Mouse (Mus musculus) intestine, embryonic 15.5 days (tissue): ENCODE results near the gene Shisa8. TPM values are rescaled to one million over a fixed set of nuclear protein-coding genes. Genes with fewer than 3 reads are reported as not detected.

Experiments
- ATAC-seq: fragments of 200-750 bp; cut with Nextera tagmentation; 2 replicates; pipeline ENCODE4 v1.8.0; 2017; ENCODE audit warnings: moderate TSS enrichment, moderate library complexity
- H3K27ac ChIP-seq: fragments of 300-500 bp; sonication (generic); 2 replicates; pipeline ENCODE4 v1.5.1; 2015; ENCODE audit warnings: mild to moderate bottlenecking, inconsistent platforms
- H3K27me3 ChIP-seq: fragments of 300-500 bp; sonication (generic); replicated peaks from 2 replicates; pipeline ENCODE4 v1.6.1; 2015; ENCODE audit warnings: inconsistent platforms
- H3K36me3 ChIP-seq: fragments of 300-500 bp; sonication (generic); 2 replicates; pipeline ENCODE4 v1.6.1; 2015; ENCODE audit warnings: inconsistent platforms
- H3K4me1 ChIP-seq: fragments of 300-500 bp; sonication (generic); replicated peaks from 2 replicates; pipeline ENCODE4 v1.6.1; 2015; ENCODE audit warnings: inconsistent platforms
- H3K4me2 ChIP-seq: fragments of 300-500 bp; sonication (generic); replicated peaks from 2 replicates; pipeline ENCODE4 v1.6.1; 2015; ENCODE audit warnings: mild to moderate bottlenecking, inconsistent platforms
- H3K4me3 ChIP-seq: fragments of 300-500 bp; sonication (generic); replicated peaks from 2 replicates; pipeline ENCODE4 v1.5.1; 2015; ENCODE audit warnings: inconsistent platforms
- H3K9ac ChIP-seq: fragments of 300-500 bp; sonication (generic); 2 replicates; pipeline ENCODE4 v1.6.1; 2015; ENCODE audit warnings: inconsistent platforms
- H3K9me3 ChIP-seq: fragments of 300-500 bp; sonication (generic); 2 replicates; pipeline ENCODE4 v1.6.1; 2016; ENCODE audit warnings: inconsistent platforms
- WGBS: fragments of 180-500 bp; shearing (Covaris S2); methylation state at CpG from one replicate; pipeline ENCODE4 v1.1.7; 2015; 5-methylcytosine and 5-hydroxymethylcytosine counted together
- polyA plus RNA-seq: library from polyadenylated mRNA; unstranded; fragments of >200 nt; fragmentation: Nextera tagmentation; extraction: Ambion mirVana; gene quantifications from 2 replicates; pipeline ENCODE4 v1.2.1, GENCODE M21; 2015

Gene Shisa8
- polyA plus RNA-seq, 1 experiment from 2014 or later: 0.15 TPM

- Histone ChIP-seq H3K27ac (peak overlapping the region; percentile 73), H3K36me3 (peaks cover 9% of the 10 kb centered on the region), H3K4me1 (peaks cover 51% of the 10 kb centered on the region), H3K27me3 (no peaks in the 10 kb centered on the region), H3K4me3 (no peak overlapping the region), H3K9me3 (no peaks in the 10 kb centered on the region), H3K9ac (no peak overlapping the region), H3K4me2 (peak overlapping the region; percentile 39; the same call in 1 of the 2 replicates)
- peak; percentile 70 for ATAC-seq
- 51% methylated on average over 8 of the region's 8 CpGs for WGBS
Measured at GRCm38 (mm10) chr15:82165332-82166239, 47.0 kb downstream of the Shisa8 start.

- no peak overlapping the region; the same call in 1 of the 2 replicates for H3K4me2 ChIP-seq
- WGBS: 54% methylated on average over 7 of the region's 7 CpGs
- H3K9me3 ChIP-seq: no peaks in the 10 kb centered on the region
- peak; percentile 72 for ATAC-seq
- H3K9ac ChIP-seq: no peak overlapping the region
- peaks cover 59% of the 10 kb centered on the region for H3K4me1 ChIP-seq
- peak overlapping the region; percentile 44 for H3K27ac ChIP-seq
- no peaks in the 10 kb centered on the region for H3K36me3 ChIP-seq
- no peak overlapping the region for H3K4me3 ChIP-seq
- H3K27me3 ChIP-seq: no peaks in the 10 kb centered on the region
Measured at GRCm38 (mm10) chr15:82164496-82164895, 48.1 kb downstream of the Shisa8 start.

- H3K9ac ChIP-seq: no peak overlapping the region
- H3K4me2 ChIP-seq: no peak overlapping the region; the same call in 1 of the 2 replicates
- no peaks in the 10 kb centered on the region for H3K36me3 ChIP-seq
- 52% methylated on average over 4 of the region's 4 CpGs for WGBS
- ATAC-seq: peak; percentile 40
- H3K4me1 ChIP-seq: peaks cover 63% of the 10 kb centered on the region
- H3K4me3 ChIP-seq: no peak overlapping the region
- H3K27me3 ChIP-seq: no peaks in the 10 kb centered on the region
- H3K27ac ChIP-seq: peak overlapping the region; percentile 44
- no peaks in the 10 kb centered on the region for H3K9me3 ChIP-seq
Measured at GRCm38 (mm10) chr15:82164061-82164399, 48.6 kb downstream of the Shisa8 start.

GRCm38 (mm10) chr15:82163356-82164060 is 49.1 kb downstream of the Shisa8 start:
- no peak for ATAC-seq
- H3K4me3 ChIP-seq: no peak overlapping the region
- no peak overlapping the region for H3K4me2 ChIP-seq
- no peak overlapping the region for H3K9ac ChIP-seq
- no peaks in the 10 kb centered on the region for H3K9me3 ChIP-seq
- peak overlapping the region; percentile 44 for H3K27ac ChIP-seq
- no peaks in the 10 kb centered on the region for H3K36me3 ChIP-seq
- H3K27me3 ChIP-seq: no peaks in the 10 kb centered on the region
- H3K4me1 ChIP-seq: peaks cover 68% of the 10 kb centered on the region
- WGBS: 83% methylated on average over 10 of the region's 10 CpGs

GRCm38 (mm10) chr15:82161965-82162600 is 50.5 kb downstream of the Shisa8 start:
- no peaks in the 10 kb centered on the region for H3K9me3 ChIP-seq
- no peak overlapping the region for H3K4me3 ChIP-seq
- peaks cover 69% of the 10 kb centered on the region for H3K4me1 ChIP-seq
- no peak overlapping the region for H3K4me2 ChIP-seq
- no peaks in the 10 kb centered on the region for H3K27me3 ChIP-seq
- H3K36me3 ChIP-seq: no peaks in the 10 kb centered on the region
- no peak overlapping the region for H3K27ac ChIP-seq
- 81% methylated on average over 12 of the region's 12 CpGs for WGBS
- ATAC-seq: no peak
- no peak overlapping the region for H3K9ac ChIP-seq

- no peak for ATAC-seq
- 65% methylated on average over 11 of the region's 11 CpGs for WGBS
- no peak overlapping the region for H3K4me2 ChIP-seq
- no peak overlapping the region for H3K9ac ChIP-seq
- peaks cover 64% of the 10 kb centered on the region for H3K4me1 ChIP-seq
- no peaks in the 10 kb centered on the region for H3K9me3 ChIP-seq
- no peaks in the 10 kb centered on the region for H3K27me3 ChIP-seq
- no peak overlapping the region for H3K27ac ChIP-seq
- H3K36me3 ChIP-seq: no peaks in the 10 kb centered on the region
- no peak overlapping the region for H3K4me3 ChIP-seq
Measured at GRCm38 (mm10) chr15:82160731-82161640, 51.6 kb downstream of the Shisa8 start.

GRCm38 (mm10) chr15:82159471-82159870 is 53.1 kb downstream of the Shisa8 start:
- Histone ChIP-seq H3K4me3 (no peak overlapping the region), H3K4me1 (peaks cover 62% of the 10 kb centered on the region), H3K27me3 (no peaks in the 10 kb centered on the region), H3K4me2 (no peak overlapping the region), H3K9me3 (no peaks in the 10 kb centered on the region), H3K27ac (peak overlapping the region; percentile 76; the same call in 1 of the 2 replicates), H3K36me3 (no peaks in the 10 kb centered on the region), H3K9ac (no peak overlapping the region)
- WGBS: 79% methylated on average over 9 of the region's 9 CpGs
- ATAC-seq: no peak

- H3K27ac ChIP-seq: peak overlapping the region; percentile 76
- no peak overlapping the region for H3K4me3 ChIP-seq
- H3K27me3 ChIP-seq: no peaks in the 10 kb centered on the region
- no peaks in the 10 kb centered on the region for H3K9me3 ChIP-seq
- H3K36me3 ChIP-seq: 0 out of 2 replicates have a peak, but pooled peaks cover 2% of the 10 kb centered on the region
- H3K9ac ChIP-seq: peak overlapping the region; percentile 35; the same call in 1 of the 2 replicates
- WGBS: 28% methylated on average over 17 of the region's 17 CpGs
- ATAC-seq: peak; percentile 39
- peaks cover 57% of the 10 kb centered on the region for H3K4me1 ChIP-seq
- peak overlapping the region; percentile 3; the same call in 1 of the 2 replicates for H3K4me2 ChIP-seq
Measured at GRCm38 (mm10) chr15:82158243-82159035, 54.2 kb downstream of the Shisa8 start.

- Histone ChIP-seq H3K36me3 (0 out of 2 replicates have a peak, but pooled peaks cover 2% of the 10 kb centered on the region), H3K9ac (no peak overlapping the region), H3K27ac (no peak overlapping the region), H3K4me1 (peaks cover 59% of the 10 kb centered on the region), H3K9me3 (no peaks in the 10 kb centered on the region), H3K4me2 (no peak overlapping the region), H3K27me3 (no peaks in the 10 kb centered on the region), H3K4me3 (no peak overlapping the region)
- no peak for ATAC-seq
- WGBS: 52% methylated on average over 10 of the region's 10 CpGs
Measured at GRCm38 (mm10) chr15:82156902-82157301, 55.7 kb downstream of the Shisa8 start.

- ATAC-seq: no peak
- 91% methylated on average over 6 of the region's 6 CpGs for WGBS
- no peak overlapping the region for H3K9ac ChIP-seq
Measured at GRCm38 (mm10) chr15:82156298-82156697, 56.3 kb downstream of the Shisa8 start.

More at GRCm38 (mm10) chr15:82156298-82156697, 56.3 kb downstream of the Shisa8 start:
- H3K27me3 ChIP-seq: no peaks in the 10 kb centered on the region
- no peak overlapping the region for H3K4me3 ChIP-seq
- H3K36me3 ChIP-seq: 0 out of 2 replicates have a peak, but pooled peaks cover 2% of the 10 kb centered on the region
- peaks cover 57% of the 10 kb centered on the region for H3K4me1 ChIP-seq
- no peak overlapping the region for H3K27ac ChIP-seq
- no peaks in the 10 kb centered on the region for H3K9me3 ChIP-seq
- H3K4me2 ChIP-seq: no peak overlapping the region
